Mouse (Mus musculus) spleen, postnatal 36 days (tissue): ENCODE data around the gene Spaar.
A peak's percentile ranks its signal among the peaks of the same experiment; 100 is the strongest.
"Not testable (repeated sequence)": the region's sequence is repeated elsewhere in the genome, so short reads cannot be mapped to it uniquely, and the experiment has no call there.

Source experiments
- DNase-seq, 2 experiments: peaks; one replicate each; pipeline ENCODE4 v3.0.0; 2022; ENCODE audit warnings: low spot score in 2 of 2, mixed read lengths in 1 of 2

The Spaar gene

DNA sequence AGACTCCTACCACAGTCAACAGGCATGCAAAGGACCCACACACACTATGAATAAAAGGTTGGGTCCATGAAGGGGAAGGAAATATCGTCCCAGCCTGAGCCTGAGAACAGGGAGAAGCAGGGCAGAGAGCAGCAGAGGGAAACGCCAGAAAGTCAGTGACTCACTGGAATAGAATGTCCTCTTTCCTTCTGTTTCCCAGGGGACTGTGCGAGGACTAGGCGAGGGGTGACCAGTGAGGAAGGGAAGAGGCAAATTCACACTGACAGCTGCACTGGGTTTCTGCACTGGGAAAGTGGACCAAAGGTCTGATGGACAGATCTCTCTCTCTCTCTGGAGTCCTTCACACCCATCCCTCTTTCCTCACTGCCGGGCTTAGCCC lies 1.3 kb upstream of the Spaar start:
- DNase-seq = no peak

DNA sequence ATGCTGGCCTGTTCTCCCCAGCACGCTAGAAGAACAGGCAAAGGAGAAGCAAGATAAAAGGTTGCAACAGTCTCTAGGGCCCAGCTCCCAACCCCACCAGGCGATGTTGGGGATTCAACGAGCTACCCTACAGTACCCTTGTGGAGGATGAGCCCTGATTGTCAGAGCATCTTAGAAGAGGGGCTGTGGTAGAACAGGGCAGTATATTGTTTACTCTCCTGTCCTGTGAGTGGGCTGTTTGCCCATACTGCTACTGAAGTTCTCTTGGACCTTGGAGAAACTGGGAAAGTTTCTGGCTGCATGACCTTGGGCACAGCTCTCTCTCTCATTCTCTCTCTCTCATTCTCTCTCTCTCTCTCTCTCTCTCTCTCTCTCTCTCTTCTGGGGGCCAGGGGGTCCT lies 708 bp upstream of the Spaar start:
- DNase-seq = no peak

DNA sequence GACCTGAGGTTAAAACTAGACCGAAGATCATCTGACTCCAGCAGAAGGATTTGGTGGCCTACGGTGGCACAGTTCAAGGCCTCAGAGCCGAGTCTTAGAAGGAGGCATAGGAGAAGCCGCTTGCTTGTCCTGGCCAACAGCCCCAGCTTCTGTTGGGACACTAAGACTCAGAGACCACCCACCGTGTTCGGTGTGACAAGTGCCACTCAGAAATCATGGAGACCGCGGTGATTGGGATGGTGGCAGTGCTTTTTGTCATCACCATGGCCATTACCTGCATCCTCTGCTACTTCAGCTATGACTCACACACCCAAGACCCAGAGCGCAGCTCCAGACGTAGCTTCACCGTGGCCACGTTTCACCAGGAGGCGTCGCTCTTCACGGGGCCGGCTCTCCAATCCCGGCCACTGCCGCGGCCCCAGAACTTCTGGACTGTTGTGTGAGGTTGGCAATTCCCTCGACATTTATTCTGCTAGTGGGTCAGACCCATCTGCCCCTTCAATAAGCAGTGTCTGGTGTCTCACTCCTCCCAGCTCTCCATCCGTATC lies 990 bp downstream of the Spaar start:
- no peak for DNase-seq

DNA sequence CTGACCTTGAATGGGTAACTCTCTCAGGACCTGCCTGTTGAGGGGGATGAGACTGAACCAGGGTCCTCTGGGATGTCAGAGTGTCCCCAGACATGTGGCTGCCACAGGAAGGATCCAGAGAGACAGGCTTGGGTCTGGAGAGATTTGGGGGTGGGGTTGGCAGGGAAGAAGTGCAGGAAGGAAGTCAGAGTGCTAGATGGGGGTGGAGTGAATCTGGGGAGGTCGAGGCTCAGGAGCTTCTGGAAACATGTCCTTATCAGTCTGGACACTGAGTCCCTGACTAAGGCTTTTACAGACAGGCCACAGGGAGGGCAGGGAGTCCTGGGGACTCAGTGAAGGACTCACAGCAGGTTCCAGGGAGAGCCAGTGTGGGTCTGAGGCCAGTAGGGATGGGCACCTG lies 2.3 kb downstream of the Spaar start:
- no peak for DNase-seq

DNA sequence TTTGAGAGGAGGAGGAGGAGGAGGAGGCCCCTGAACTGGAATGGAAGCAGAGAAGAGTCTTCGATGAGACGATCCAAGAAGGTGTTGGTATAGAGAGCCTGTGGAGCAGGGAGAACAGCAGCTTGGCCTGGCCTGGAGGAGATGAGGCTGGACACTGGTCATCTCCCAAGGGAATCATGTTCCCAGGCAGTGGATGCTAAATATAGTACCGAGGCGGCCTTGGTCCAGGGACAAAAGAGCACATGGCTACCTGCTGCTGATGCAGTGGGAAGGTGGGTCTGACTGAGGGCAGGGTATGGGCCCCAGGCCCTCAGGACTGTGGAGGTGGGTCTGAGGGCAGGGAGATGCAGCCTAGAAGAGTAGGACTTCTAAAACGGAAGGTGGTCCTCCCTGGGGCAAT lies 3.4 kb downstream of the Spaar start:
- no peak for DNase-seq

DNA sequence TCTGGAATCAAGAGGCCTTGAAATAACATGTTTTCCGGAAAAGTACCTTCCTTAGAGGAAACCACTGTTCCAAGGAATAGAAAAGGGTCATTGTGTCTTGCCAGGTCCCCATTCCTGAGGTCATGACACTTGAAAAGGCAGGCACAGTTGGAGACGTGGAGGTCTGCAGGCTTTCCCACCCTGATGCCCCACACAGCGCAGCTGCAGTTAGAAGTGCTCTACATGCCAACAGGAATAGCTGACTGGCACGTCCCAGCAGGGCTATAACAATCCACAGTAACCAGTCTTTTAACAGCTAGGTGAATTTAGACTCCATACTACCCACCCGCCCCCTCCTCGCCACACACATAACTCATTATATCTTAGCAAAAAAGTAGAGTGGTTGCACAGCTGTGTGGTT lies 7.3 kb downstream of the Spaar start:
- DNase-seq = no peak

DNA sequence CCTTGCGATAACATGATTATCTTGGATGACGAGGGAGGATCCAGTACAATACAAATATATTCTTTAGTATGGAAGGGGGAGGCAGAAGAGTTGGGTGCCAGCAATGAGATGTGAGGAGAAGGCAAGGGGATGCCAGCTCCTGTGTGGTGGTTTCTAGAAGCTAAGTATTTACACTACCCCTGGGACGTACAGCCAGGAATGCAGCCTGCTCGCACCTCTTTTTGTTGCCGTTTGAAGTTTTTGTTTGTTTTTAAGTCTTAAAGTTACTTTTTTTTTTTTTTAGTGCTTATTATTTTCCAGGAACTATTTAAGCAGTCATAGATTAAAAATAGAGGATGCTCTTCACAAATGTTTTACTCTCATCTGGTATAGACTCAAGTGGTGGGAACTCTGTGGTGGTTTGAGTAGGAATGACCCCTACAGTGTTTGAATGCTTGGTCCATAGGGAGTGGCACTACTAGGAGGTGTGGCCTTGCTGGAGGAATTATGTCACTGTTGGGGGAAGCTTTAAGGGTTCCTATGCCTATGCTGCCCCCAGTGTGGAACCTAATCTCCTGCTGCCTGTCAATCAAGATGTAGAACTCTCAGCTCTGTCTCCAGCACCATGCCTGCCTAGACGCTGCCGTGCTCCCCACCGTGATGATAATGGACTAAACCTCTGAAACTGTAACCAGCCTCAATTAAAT lies 9.3 kb downstream of the Spaar start:
- DNase-seq = no peak

DNA sequence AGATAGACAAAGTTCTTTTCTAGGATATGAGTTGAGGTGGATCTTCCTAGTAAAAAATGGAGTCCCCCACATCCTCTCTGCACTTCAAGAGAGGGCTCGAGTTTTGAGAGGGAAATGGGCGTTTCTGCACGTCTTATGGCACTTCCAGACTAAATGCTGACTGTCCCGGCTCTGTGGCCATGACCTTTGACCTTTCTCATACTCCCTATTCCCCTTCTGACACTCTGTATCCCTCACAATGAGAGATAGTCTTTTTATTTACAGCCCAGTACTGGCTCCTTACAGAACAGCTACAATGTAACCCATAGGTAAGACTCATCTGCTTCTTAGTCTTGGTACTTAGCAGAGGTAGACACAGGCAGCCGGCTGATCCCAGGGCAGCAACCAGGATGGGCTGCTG lies 11.7 kb downstream of the Spaar start:
- no peak for DNase-seq

DNA sequence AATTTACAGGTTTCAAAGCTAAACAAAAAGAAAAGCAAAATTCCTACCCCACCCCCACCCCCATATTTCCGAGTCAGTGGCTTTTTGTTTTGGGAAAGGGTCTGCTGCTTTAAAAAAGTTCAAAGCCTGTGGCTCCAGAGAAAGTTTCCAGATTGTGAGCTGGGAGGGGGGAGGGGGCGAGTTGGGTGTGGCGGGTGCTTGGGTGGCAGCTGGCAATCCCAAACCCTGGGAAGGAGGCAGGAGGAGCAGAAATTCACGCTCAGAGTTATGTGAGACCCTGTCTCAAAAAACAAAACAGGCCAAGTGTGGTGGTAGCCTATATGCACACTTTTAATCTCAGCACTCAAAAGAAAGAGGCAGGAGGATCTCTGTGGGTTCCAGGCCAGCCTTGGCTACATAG lies 12.8 kb downstream of the Spaar start:
- no peak for DNase-seq

DNA sequence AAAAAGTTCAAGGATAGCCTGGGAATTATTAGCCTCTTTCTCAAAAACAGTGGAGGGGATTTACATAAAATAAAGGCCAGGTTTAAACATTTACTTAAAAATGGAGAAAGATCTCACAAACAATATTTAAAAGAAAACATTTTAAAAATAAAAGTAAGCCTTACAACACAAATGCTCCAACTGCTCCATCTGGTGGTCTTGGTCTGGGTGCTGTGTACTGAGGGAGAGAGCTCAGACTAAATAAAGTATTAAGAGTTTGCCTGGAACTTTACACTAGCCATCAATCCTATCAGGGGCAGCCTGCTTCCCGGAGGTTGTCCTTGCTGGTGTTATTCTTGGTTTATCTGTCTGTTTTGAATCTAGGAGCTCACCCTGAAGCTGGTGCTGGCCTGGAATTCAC lies 13.3 kb downstream of the Spaar start:
- no peak for DNase-seq

DNA sequence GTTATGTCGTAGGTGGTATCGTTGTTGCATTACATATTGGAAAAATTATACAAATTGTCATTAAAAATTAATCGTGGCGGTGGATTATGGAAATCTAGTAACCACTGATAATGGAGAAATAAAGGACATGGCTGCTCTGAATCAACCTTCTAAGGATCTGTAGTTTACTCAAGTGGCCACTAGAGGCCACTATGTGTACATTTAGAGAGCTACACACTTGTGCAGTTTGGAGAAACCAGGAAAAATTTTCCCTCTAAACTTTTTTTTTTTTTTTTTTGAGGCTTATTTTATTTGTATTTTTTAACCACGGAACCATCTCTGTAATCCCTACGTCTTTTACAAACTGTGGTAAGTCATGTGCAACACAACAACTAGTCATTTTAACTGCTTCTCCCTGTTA lies 15.4 kb downstream of the Spaar start:
- DNase-seq = no peak

DNA sequence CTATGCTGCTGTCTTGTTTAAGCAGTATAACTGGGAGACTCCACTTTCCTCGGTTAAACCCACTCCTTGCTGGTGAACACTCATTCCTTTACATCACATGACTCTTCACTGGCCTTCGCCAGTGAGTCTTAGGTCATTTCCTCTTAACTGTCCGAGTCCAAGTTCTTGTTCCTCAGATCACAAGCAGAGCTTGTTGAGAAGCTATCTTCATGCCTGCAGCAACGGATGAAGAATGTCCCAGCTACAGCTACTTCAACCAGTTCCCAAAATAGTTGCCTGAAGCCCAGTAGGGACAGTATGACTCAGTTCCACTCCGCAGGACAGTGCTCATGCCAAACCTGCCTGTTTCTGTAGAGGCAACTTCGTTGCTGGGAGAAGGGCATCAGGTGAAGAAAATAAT lies 27.4 kb downstream of the Spaar start:
- no peak for DNase-seq

DNA sequence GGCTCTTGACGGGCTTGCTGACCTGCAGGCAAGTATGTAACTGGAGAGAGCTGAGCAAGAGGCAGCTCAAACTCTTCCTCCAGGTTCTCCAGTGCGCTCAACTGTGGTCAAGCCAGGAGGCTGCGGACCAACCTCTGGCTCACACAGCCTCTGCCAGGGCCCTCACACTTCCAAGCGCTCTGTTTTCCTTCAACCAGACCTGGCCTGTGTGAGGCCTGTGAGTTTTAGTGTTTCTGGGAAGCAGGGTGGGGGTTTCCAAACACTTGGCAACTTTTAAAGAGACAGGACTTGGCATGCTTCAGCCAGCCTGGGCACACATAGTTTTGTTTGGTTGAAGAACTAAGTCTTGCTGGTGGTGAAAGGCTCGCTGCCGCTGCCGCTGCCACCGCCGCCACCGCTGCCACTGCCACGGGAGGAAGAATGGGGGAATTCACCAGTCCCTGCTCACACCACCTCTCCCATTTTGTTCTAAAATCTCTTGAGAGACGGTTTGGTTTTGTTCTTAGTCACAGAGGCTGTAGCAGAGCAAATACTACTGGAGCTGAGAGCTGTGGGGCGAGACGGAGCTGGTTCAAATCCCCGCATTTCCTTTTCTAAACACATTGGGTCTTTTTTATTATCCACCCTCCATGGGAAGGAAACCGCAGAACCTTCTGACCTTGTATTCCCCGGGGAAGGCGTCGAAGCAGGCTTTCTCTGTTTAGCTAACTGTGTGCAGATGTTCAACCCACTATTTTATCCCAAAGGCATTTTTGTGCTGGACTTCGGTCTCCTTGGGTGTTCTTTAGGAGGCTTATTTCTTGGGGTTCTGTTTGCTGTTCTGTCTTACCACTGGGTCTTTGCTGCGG lies 30.0 kb downstream of the Spaar start:
- DNase-seq = no peak

DNA sequence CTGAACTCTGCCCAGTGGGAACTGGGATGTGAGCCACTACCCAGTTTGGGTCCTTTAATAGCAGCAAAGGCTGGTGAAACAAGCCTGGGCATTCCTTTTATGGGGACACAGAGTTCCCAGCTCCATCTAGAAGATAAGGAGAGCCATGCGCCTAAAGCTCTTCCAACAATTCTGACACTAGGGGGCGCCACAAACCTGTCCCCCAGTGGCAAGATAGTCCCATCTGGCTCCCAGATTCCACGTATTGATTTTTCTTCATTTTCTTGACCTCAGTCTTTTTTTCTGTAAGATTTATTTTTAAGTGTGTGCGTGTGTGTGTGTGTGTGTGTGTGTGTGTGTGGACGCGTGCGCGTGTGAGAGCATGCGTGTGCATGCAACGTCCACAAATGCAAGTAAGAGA lies 30.6 kb downstream of the Spaar start:
- DNase-seq = no peak

DNA sequence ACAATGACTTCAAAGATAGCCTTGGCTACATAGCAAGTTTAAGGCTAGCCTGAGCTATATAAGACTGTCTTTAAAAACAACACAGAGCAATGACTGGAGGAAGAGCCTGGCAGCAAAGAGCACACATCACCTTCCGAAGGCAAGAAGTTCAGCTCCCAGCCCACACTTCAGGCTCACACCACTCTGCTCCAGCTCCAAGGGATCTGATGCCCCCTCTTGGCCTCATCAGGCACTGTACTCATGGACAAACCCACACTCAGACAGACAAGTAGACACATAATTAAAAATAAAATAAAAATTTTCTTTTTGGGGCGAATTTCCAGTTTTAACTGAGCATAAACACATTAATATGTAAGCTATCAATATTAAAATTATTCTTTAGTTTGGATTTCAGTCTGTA lies 31.5 kb downstream of the Spaar start:
- no peak for DNase-seq

DNA sequence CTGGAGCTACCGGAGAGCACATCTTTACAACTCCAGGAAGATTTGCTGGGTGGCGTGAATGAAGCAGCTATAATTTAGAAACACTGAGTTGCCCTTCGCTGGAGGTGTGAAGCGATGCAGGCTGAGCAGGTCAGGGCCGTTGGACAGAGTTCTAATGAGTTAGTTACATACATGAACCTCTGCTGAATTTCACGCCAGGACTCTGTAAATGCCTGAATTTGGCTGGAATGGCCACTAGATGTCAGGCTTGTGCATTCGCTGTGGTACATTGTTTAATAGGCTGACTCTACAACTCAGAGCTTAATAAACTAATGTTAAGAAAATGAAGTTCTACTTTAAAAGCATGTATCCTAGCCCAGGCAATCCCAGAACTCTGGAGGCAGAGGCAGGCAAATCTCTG lies 33.6 kb downstream of the Spaar start:
- DNase-seq = peak in 1 of 2 experiments; percentile 3

DNA sequence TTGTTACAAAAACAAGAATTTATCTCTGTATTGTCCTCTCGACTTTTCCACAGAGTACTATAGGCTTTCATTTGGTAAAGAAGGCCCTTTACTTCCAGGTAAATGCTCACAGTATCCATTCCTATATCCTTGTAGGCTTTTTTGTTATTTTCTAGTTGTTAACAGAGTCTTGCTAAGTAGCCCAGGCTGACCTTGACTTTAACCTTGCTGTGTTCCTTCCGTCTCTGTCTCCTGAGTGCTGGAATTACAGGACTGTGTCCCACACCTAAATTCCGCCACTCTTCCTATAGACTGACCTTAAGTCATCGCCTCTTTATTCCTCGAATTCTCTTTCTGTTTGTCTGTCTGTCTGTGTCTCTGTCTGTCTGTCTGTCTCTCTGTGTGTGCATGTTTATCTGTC lies 38.5 kb downstream of the Spaar start:
- DNase-seq = no peak

DNA sequence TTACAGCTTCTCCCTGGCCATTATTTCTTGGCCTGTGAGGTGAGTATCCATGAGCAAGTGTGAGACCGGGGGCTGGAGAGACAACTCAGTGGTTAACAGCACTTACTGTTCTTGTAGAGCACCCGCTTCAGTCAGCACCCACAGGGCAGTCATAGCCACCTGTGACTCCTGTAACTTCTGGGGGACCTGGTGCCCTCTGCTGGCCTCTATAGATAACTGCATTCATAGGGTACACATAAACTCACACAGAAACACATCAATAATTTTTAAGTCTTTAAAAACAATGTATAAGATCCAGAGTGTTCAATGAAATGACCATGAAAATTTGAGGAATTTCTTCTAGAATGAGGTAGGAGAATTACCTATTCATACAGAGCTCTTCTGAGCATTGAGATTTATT lies 39.5 kb downstream of the Spaar start:
- no peak for DNase-seq

DNA sequence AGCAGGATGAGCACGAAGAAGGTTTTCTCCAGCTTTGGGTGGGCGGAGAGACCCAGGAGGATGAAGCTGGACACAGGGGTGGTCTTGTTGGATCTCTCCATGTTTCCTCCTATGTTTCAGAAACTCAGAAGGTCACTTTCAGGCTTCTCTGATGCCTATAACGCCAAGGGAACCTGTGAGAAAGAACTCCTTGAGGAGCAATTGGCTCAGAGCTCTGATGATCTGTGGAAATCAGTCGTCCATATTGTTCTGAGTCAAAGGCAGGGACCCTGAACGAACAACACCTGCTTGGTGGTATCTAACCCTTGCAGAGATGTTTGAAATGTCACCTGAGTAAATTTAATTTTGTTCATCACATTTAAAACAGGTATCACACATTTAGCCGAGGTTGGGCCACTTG lies 41.1 kb downstream of the Spaar start, which contains the start of gene Olfr159:
TSS of gene Olfr159 (minus strand) at position 101 of the 400 bp plus-strand sequence.
- DNase-seq = no peak

DNA sequence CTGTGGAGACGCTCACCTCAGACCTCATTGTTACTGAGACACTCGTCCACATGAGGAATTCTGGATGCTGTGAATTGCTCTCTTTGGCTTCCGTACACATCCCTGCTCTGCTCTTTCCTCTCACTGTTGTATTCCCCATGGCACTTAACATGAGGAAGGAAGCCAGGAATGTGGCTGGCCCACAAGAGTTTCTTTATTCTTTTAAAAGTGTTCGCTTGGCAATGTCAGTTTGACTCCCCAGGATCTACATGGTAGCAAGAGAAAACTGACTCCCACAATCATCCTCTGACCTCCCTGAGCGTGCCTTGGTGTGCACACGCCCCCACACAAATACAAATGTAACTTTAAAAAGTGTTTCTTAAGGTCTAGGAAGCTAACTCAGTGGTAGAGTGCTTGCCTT lies 41.8 kb downstream of the Spaar start:
- DNase-seq = no peak

DNA sequence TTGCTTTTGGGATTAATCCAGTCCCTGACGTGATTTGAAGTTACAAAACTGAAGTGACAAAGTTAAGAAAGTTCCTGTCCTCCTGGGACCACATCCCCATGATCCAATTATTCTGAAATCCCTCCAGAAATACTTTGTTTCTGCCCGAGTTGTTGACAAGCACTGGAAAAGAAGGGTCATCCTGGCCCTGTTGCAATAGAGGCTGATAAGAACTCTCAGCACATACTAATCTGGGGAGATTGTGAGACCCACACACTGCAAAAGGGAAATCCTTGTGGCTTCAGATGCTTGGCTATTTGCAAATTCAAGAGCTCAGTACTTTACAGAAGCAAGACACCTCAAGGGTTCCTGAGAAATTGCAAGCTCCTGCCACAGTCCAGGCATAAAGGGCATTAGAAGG lies 42.5 kb downstream of the Spaar start:
- no peak for DNase-seq

DNA sequence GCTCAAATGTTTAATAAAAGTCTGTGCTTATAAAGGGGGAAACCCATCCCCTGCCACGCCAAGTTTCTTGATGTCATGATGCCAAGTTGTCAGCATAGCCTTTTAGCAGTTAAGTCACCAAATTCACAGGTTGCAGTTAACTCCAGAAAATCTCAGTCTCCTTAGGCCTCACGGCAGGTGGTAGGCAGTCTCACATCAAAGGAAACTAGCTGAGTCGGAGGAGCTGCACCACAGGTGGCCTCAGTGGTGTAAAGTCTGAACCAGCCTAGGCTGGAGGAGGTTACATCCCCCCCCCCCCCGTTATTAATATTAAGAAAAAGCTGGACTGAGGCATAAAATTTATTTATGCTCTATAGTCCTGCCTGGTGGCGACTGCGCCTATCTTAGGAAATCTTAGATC lies 65.5 kb downstream of the Spaar start:
- DNase-seq = no peak

DNA sequence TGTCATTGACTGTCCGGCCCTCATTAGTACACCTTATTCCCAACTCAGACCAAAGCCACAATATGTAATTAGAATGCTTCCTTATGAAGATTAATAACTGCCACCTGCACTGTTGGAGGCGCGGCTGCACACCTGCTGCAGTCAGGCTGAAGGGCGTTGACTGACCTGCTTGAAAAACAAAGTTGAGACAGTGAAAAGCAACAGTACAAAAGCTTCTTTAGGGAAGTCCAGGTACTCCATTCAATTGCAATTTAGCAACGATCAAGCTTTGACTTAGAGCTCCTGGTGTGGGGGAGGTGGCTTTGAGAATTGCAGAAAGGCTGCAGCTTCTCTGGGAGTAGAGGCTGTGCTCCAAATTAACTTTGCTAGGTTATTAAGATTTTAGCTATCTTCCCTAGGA lies 66.0 kb downstream of the Spaar start:
- not testable (repeated sequence) for DNase-seq
